Mouse (Mus musculus) ES-E14 (cell line): ENCODE measurements at regions not wholly inside any gene's neighbourhood (a gene's known extent, or its start where the extent isn't known, plus 50 kb on each side); places are given as distances from the start of the nearest gene placed in this dataset.

Experiments
- CHD2 ChIP-seq: IDR thresholded peaks from 2 replicates; pipeline ENCODE4 v1.6.1; 2014; ENCODE audit warnings: mild to moderate bottlenecking, low read depth, low read length, inconsistent platforms
- HCFC1 ChIP-seq: IDR thresholded peaks from 2 replicates; pipeline ENCODE4 v1.6.1; 2012; ENCODE audit warnings: low read length, inconsistent platforms, borderline replicate concordance; ENCODE audit not compliant: insufficient read depth
- MAFK ChIP-seq: IDR thresholded peaks from 2 replicates; pipeline ENCODE4 v1.6.1; 2014; ENCODE audit warnings: mild to moderate bottlenecking, low read depth, low read length, inconsistent platforms; ENCODE audit not compliant: insufficient read depth
- ZC3H11A ChIP-seq: IDR thresholded peaks from 2 replicates; pipeline ENCODE4 v1.6.1; 2012; ENCODE audit warnings: low read depth, mild to moderate bottlenecking, inconsistent platforms, low read length, borderline replicate concordance

- TF ChIP-seq MAFK = no peak
- no peak for TF ChIP-seq CHD2
- TF ChIP-seq HCFC1 = no peak
- TF ChIP-seq ZC3H11A = no peak
These were observed 218.5 kb downstream of the Suds3 start for GRCm38 (mm10) chr5:116897391-116897790.
